Mouse (Mus musculus) cerebellum, postnatal 14 days (tissue): Measurements from ENCODE around the gene Megf8.

ENCODE experiments used
- DNase-seq, 2 experiments: peaks; one replicate each; pipeline ENCODE4 v3.0.0; 2021; ENCODE audit warnings: mixed read lengths in 2 of 2

Gene Megf8

DNA sequence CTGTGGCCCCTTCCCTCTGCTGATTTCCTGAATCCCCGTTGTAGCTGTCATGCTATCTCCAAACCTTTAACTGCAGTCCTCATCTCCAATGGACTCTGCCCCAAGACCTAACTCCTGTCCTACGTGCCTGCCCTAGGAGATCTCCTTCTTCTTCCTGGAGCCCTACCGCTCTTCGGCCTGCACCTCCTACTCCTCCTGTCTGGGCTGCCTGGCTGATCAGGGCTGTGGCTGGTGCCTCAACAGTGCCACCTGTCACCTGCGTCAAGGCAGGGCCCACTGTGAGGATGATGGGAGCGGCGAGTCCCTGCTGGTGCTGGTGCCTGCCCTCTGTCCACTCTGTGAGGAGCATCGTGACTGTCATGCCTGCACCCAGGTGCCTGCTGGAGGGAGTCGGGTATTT, 22.4 kb downstream of the Megf8 start:
- no peak for DNase-seq

DNA sequence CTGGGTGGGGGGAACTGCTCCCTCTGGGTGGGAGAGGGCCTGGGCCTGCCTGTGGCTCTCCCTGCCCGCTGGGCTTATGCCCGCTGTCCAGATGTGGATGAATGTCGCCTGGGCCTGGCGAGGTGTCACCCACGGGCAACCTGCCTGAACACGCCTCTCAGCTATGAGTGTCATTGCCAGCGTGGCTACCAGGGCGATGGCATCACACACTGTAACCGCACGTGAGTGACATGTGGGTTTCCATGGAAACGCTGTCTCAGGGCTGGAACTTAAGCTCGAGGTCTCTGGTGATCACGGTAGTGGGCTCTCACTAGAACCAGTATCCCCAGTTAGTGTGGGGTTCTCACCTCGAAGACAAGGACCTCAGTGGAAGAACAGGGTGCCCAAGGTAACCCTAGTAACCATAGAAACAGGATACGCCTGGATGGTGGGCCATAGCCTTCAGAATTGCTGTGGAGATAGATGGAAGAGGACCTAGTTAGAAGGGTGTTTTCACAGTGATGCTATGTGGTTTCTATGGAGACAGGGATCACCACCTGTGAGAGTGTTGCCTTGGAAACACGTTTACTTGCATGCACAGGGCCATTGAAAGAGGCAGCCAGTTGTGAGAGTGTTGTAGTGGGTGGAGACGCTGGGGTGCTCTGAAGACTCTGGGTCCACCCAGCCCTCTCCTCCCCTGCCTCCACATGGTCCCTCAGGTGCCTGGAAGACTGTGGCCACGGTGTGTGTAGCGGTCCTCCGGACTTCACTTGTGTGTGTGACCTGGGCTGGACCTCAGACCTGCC, 24.2 kb downstream of the Megf8 start:
- DNase-seq, result no peak

DNA sequence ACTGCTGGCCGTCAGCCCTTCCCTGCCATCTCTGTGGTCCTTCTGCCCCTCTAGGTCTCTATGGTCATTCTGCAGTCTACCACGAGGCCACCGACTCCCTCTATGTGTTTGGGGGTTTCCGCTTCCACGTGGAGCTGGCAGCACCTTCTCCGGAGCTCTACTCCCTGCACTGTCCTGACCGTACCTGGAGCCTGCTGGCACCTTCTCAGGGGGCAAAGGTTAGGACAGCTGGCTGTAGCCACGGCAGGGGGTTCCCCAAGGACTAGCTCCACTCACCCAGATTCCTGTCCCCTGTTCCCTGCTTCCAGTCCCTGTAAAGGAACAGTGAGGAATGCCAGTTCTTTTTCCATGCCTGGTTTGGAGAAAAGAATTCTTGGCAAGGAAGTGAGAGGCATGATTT, 31.9 kb downstream of the Megf8 start:
- DNase-seq, result no peak

DNA sequence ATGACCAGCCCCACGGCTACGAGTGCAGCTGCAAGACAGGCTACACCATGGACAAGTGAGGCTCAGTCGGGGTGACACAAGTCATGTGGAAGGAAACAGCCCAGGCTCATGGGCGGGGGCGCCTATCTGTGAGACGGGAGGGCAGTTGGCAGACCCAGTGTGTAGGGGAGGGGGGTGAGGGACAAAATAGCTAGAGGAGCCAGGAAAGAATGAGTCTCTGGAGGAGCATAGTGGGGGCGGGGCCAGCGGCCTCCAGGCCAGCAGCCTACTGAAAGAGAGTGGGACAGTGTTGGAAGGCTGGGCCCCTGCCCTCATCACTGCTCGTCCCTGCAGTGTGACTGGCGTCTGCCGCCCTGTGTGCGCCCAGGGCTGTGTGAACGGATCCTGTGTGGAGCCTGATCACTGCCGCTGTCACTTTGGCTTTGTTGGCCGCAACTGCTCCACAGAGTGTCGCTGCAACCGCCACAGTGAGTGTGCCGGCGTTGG, 41.8 kb downstream of the Megf8 start:
- peak in 1 of 2 experiments; percentile 57 for DNase-seq

DNA sequence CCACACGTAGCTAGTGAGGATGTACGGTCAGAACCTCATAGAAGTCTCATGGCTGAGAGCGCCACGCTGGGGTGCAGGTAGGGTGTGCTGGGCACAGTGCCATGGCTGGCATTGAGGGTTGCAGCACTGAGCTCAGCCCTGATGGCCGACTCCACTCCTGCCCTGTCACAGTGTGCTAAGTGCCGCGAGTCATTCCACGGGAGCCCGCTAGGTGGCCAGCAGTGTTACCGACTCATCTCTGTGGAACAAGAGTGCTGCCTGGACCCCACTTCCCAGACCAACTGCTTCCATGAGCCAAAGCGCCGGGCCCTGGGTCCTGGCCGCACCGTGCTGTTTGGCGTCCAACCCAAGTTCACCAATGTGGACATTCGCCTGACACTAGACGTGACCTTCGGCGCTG, 46.2 kb downstream of the Megf8 start:
- DNase-seq, result peak; percentile 73 to 81

DNA sequence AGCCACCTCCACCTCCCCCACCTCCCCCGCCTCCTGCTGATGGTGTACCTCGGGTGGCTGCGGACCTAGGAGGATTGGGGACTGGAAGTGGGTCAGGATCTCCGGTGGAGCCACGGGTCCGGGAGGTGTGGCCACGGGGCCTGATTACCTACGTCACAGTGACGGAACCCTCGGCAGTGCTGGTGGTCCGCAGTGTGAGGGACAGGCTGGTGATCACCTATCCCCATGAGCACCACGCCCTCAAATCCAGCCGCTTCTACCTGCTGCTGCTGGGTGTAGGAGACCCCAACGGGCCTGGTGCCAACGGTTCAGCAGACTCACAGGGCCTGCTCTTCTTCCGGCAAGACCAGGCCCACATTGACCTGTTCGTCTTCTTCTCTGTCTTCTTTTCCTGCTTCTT, 46.7 kb downstream of the Megf8 start:
- peak in 1 of 2 experiments; percentile 33 for DNase-seq

DNA sequence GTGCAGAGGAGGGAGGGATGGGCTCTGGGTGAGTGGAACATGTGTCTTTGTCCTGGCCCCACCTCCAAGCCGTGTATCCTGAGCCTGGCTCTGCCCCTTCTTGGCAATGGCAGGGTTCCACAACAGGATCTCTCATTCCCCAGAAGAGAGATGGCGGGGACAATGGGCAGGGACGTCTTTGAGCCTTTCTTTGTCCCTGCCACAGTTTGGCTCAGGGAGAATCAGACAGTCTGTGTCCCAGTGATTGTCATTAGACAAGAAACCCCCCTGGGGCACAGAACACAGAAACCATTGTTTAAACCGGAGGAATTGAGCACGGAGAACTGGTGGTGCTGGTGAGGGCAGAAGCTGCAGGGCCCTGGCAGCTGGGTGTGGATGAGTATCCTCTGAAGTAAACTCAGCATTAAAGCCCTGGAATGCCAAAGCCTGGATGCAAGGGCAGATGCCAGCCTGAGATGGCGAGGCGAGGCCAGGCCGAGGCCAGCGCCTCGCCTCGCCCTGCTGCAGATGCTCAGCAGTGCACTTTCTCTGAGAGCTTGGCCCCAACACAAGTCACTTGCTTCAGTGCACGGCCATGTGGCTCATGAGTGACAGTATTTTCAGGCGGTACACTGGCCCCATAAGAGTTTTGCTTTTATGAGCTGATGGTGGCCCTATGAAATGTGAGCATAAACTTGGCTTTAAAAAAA, 49.1 kb downstream of the Megf8 start:
- DNase-seq, result peak in 1 of 2 experiments; percentile 34

DNA sequence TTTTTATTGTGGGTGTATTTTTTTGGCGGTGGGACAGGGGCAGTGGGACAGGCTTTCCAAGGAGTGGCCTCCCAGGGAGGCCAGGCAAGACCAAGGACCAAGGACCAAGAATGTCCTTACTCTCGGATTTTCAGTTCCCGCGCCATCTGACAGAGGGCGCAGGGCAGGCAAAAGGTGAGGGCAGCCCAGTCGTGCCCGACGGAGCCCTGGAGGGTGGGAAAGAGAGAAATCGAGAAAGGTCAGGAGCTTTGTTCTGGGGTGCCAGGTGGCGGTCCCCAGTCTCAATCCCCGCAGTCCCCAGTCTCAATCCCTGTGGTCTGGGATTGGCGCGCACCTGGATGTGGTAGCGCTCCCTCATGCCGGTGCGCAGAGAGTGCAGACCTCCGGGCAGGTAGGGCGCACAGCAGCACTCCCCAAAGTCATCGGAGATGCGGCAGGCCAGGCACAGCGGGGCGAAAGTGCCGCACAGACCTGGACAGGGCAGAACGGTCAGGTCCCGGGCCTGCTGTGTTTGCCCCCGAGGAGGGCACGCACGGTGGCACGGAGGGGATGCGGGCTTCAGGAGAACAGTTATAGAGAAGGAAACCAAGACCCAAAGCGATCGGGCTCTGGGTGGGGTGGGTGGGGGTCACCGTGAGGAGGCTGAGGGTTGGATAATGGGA, 50.8 kb downstream of the Megf8 start:
- DNase-seq, result peak; percentile 70 to 78

DNA sequence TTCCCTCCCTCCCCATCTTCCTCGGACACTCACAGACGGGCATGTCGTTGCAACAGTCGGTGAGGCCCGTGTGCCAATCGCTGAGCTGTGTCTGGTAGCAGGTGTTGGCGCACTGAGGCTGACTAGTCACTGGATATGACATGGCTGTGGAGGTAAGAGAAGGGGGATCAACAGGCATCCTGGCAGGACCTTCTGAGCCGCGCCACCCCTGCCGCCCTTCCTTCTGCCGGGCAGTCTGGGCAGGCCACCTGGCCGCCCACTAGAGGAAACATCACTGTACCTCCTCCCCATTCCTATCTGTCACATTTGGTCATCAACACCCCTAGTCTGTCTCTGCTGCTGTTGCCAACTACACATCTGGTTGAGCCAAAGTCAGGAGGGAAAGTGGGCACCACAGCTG, 51.4 kb downstream of the Megf8 start:
- DNase-seq, result peak; percentile 82 to 83

DNA sequence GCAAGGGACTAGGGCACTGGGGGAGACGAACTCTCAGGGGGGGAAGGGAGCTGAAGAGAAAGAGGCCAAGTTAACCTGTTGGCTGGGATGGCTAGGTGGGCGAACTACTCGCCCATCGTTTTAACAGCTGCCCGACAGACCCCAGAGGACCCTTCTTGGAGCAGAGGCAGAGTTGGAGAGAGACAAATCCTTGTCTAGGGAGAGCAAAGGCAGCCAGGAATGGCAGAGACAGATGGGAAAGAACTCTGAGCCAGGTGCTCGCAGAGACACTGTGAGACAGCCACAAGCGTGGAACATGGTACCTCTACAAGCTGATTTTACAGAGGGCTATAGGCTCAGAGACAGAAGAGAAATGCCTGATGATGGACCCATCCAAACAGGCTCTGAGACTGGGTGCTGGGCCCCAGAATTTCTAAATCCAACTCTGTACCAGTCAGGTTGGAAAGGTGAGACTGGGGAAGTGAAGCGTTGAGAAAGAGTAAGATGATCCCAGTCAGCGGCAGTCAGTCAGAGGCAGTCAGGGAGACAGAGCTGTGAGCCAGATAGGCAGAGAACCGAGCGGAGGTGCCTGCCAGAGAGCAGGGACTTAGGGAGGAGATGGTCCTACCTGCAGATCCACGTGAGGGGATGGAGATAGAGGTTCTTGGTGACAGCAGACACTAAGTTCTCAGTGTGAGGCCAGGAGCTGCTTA, 52.2 kb downstream of the Megf8 start, which contains the start of gene Cnfn:
Gene Cnfn, minus strand, starts transcription at position 667 of the 692 bp plus-strand sequence.
- peak; percentile 75 to 76 for DNase-seq

DNA sequence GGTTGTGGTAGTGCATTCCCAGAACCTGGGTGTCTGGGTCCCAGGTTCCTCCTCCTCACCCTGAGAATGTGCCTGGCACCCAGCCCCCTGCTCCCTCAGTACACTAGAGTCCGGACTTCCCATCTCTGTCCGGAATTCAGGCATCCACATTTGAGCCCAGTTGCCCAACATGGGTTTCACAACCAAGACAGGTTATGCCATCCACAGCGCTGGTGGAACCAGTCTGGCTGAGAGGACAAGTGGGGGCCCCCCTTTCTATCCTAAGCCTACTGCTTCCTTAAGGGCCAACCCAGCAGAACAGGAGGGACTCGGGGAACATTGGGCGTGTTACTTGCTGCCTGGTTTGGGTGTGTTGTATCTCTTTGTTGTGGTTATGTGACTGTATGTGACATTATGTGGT, 55.5 kb downstream of the Megf8 start:
- DNase-seq, result no peak

DNA sequence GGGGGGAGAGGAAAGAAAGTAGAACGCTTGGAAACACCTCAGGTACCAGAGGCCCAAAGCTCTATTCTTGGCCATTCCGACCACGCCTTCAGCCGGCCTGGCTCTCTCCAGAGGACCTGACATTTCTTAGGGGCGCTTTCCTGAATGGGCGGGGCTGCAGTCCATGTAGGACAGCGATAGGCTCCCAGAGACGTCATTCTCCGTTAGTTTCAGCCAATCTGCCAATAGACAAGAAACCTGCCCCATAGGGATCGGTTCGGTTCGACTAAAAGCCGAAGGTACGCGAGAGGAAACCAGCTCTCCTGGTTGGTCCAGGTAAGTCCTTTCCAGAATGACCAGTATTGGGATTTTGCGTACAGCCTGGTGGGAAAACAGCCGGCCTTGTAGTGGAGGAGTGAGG, 59.6 kb downstream of the Megf8 start:
- peak; percentile 95 to 96 for DNase-seq

DNA sequence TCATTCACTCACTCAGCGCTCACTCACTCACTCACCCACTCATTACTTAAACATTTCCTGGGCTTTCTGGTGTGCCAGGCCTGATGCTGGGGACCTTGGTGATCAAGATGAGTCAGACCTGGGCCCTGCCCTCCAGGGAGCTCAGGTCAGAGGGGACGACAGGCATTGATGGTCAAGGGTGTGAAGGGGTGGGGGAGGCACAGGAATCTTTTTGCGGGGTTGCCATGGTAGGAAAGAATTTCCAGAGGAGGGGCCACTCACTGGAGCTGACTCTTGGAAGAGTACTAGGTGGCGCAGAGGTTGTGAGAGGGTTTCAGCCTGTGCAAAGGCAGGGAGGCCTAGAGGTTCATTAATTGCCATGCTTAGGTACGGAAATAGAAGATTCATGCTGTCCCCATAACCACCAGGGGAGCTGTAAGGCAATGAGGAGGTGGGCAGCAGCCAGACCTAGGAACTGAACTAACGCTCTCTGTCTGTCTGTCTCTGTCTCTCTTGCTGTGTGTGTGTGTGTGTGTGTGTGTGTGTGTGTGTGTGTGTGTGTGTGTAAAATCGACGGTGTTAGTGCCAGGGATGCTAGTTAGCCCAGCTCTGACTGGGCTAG, 60.2 kb downstream of the Megf8 start:
- no peak for DNase-seq

DNA sequence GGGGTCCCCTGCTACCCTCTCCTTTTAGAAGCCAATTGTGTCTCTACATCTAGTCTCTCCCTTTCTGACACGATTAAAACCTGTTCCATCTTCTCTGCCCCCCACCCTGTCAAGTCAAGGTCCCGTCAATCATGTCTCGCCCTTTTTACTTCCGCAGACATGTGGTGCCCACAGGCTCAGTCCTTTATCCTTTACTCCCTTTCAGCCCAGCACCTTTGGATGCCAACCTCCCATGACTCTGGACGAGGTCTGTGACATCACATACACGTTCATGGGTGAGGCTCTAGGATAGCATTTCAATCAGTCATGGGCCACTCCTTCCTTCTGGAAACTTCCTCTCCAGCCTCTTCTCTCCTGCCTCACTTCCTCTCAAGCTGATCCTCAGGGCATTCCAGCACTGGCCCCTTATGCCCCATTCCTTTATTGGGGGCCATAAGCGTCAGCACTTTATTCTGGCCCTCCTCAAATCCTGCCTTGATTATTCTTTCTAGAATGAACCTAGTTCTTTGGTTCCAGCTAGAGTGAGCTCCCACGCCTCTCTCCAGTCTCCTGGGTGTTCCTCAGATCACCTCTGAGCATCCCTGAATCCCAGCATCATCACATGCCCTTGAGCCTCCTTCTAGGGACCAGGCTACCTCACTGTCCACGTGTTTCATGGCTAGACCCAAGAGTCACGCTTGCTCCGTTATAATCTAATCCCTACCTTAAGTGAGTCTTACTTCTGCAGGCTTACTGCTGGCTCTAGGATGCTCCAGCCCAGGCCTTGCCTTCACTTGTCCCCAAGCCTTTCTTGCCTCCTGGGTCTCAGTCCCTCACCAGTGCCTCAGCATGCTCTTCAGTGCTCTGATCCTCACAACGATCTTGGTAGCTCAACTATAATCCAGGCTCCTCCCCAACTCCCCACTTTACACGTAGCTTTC, 61.5 kb downstream of the Megf8 start:
- no peak for DNase-seq

DNA sequence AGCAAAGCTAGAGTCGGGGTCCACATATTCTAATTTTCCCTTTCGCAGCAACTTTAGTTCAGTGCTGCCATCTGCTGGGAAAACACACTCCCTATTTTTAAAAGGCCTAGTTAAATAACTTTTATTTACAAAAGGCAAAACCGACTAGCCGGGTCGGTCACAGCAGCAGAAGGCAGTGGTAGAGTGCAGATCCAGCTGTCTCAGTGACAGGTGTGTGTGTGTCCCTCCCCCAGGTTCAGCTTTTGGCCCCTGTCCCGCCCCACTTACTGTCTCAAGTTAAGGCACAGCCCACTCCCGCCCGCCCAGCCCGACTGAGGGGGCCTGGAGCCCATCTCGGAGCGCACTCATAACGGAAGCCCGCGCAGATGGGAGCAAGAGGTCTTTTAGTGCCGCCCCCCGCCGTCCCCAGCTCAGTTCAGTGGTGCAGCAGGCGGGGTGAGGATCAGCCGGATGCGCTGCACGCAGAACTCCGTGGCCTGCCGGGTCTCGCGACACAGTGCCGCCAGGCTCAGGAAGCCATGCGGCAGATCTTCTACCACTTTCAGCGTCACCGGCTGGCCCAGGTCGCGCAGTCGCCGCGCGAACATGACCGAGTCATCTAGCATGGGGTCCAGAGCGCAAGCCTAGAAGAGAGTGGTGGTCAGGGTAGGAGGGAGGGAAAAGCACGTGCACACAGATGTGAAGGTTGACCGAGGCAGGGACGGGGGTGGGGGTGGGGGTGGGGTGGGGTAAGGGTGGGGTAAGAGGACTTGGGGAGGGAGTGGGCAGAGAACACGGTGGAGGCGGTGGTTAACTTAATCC, 62.8 kb downstream of the Megf8 start:
- peak; percentile 73 to 81 for DNase-seq

DNA sequence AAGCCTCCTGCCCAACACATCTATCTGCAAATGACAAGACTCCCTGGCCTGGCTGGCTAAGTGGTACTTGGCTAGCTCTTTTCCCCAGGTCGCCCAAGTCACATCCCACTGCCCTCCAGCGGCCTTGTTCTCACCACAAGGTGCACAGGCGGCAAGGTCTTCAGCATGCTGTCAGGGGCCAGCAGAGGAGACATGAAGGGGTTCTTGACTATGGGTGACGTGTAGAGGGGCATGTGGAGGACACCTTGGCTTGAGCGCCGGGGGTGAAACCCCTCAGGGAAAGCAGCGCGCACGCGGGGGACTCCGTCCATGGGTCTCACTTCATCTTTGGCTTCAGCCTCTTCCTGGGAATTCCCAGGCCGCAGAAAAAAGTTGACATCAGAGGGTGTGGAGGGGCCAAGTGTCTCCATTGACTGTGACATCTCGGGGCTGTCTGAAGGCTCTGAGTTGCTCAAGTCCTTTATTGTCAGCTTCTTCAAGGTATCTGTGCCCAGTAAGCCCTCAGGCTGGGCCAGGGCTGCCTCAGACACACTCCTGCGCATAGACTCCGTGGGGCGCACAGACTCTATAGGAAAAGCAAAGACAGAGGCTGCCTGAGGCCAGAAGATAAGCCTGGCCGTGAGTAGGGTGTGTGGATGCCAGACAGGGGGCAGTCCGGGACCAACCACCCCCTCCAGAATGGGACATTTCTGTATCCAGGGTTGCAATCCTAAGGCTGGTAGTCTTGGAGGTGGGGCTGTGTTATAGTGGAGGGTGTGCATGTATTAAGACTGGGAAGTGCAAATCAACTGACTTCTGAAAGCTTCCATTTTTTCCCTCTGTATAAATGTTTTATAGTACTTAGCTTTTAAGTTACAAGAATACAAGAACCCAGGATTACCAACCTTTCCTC, 63.7 kb downstream of the Megf8 start:
- DNase-seq, result no peak

DNA sequence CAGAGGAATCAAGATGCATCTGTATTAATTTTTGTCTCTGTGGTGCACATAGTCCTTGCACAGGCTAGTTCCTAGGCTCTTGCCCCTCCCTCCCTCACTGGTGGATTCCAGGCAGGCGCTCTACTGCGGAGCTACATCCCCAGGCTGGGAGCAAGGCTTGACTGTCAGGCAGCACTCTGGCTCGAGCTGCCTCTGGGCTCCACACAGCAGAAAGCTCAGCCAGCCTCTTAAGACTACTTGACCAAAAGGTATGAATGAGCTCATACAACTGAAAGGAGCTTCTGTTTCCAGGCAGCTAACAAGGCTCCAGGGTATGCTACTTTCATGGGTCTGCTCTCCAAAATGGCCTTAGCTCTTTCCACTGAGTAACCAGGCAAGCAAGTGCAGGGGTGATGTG, 64.3 kb downstream of the Megf8 start:
- no peak for DNase-seq

DNA sequence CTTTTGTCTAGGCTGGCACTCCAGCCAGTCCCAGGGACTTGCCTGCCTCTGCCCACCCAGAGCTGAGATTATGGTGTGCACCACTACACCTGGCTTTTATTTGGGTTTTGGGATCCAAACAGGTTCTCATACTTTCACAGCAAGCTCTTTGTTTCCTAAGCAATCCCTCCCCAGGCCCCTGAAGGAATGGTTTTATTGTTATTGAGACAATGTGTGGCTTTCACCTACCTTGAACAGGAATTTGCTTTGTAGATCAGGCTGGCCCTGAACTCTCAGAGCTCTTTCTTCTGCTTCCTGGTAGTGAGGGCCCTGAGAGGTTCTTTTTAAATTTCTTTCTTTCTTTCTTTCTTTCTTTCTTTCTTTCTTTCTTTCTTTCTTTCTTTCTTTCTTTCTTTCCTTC, 65.6 kb downstream of the Megf8 start:
- no peak for DNase-seq

DNA sequence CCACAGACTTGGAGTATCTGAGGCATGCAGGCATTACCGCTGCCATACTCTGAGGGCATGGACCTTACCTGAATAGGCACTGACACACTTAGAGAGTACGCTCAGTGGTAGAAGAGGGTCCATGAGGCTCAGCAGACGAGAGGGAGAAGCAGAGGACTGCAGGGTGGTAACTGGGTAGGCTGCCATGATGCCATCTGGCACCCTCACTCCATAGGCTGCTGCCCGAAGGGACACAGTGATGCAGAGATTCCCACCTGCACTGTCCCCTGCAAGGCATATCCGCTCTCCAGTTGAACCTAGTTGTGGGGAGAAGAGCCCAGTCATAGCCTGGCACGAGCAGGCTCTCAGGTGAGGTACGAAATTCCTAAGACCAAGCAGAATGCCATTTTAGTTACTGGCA, 66.4 kb downstream of the Megf8 start:
- DNase-seq, result peak in 1 of 2 experiments; percentile 32
